Mouse (Mus musculus): ENCODE data around the gene Gm10840. TPM values are rescaled to one million over a fixed set of nuclear protein-coding genes. Genes with fewer than 3 reads are reported as not detected.

Gm10840 gene
- 5.4 to 8.3 TPM (median 7.5 TPM) in 4 replicates for total RNA-seq (2023; ENCODE audit: inconsistent age)

GRCm38 (mm10) chr11:106160841-106161721 is at the start of gene Gm10840, which contains the start of gene Limd2:
Gm10840 (plus strand) TSS chr11:106160850.
Limd2 (minus strand) TSS chr11:106160860.

GRCm38 (mm10) chr11:106202123-106202465 is 41.4 kb downstream of the Gm10840 start, which contains the start of gene Strada:
Strada (minus strand) TSS chr11:106202168.

Other genes starting within 250 kb of the Gm10840 start
- 0.54 TPM in 1 of 4 replicates, not detected in the others for gene Cyb561, start 207.5 kb upstream of the Gm10840 start, total RNA-seq (2023; ENCODE audit: inconsistent age)
- 0.22 TPM in 1 of 4 replicates, not detected in the others for gene Ace, start 192.9 kb upstream of the Gm10840 start, total RNA-seq (2023; ENCODE audit: inconsistent age)
- gene Ace3, start 166.2 kb upstream of the Gm10840 start, total RNA-seq (2023; ENCODE audit: inconsistent age): not detected in 4 replicates
- 0.19 to 0.30 TPM (median 0.21 TPM) in 3 of 4 replicates, not detected in the other for gene Kcnh6, start 152.7 kb upstream of the Gm10840 start, total RNA-seq (2023; ENCODE audit: inconsistent age)
- 72.4 to 74.5 TPM (median 73.0 TPM) in 4 replicates for gene Dcaf7, start 124.0 kb upstream of the Gm10840 start, total RNA-seq (2023; ENCODE audit: inconsistent age)
- gene Taco1, start 94.8 kb upstream of the Gm10840 start, total RNA-seq (2023; ENCODE audit: inconsistent age): 5.2 to 8.4 TPM (median 7.6 TPM) in 4 replicates
- 124 to 129 TPM (median 126 TPM) in 4 replicates for gene Map3k3, start 76.2 kb upstream of the Gm10840 start, total RNA-seq (2023; ENCODE audit: inconsistent age)
- 461 to 507 TPM (median 495 TPM) in 4 replicates for gene Limd2, start within 50 bp of the Gm10840 start, total RNA-seq (2023; ENCODE audit: inconsistent age)
- gene Strada, start 41.3 kb downstream of the Gm10840 start, total RNA-seq (2023; ENCODE audit: inconsistent age): 38.4 to 47.5 TPM (median 40.2 TPM) in 4 replicates
- 38.3 to 41.8 TPM (median 41.1 TPM) in 4 replicates for gene Ccdc47, start 55.5 kb downstream of the Gm10840 start, total RNA-seq (2023; ENCODE audit: inconsistent age)
- 65.5 to 75.6 TPM (median 66.4 TPM) in 4 replicates for gene Ddx42, start 56.1 kb downstream of the Gm10840 start, total RNA-seq (2023; ENCODE audit: inconsistent age)
- gene Ftsj3, start 95.2 kb downstream of the Gm10840 start, total RNA-seq (2023; ENCODE audit: inconsistent age): 70.2 to 79.6 TPM (median 73.7 TPM) in 4 replicates
- 53.8 to 56.1 TPM (median 55.2 TPM) in 4 replicates for gene Psmc5, start 95.3 kb downstream of the Gm10840 start, total RNA-seq (2023; ENCODE audit: inconsistent age)
- 144 to 162 TPM (median 152 TPM) in 4 replicates for gene Smarcd2, start 112.1 kb downstream of the Gm10840 start, total RNA-seq (2023; ENCODE audit: inconsistent age)
- 0.15 to 0.39 TPM (median 0.30 TPM) in 3 of 4 replicates, not detected in the other for gene Tcam1, start 115.8 kb downstream of the Gm10840 start, total RNA-seq (2023; ENCODE audit: inconsistent age)
- 8.3 to 13.3 TPM (median 9.1 TPM) in 4 replicates for gene Gh, start 141.0 kb downstream of the Gm10840 start, total RNA-seq (2023; ENCODE audit: inconsistent age)
- gene Cd79b, start 153.9 kb downstream of the Gm10840 start, total RNA-seq (2023; ENCODE audit: inconsistent age): 1,392 to 1,524 TPM (median 1,430 TPM) in 4 replicates
- gene Scn4a, start 192.4 kb downstream of the Gm10840 start, total RNA-seq (2023; ENCODE audit: inconsistent age): 19.4 to 26.9 TPM (median 20.8 TPM) in 4 replicates
- not detected in 4 replicates for gene Prr29, start 204.6 kb downstream of the Gm10840 start, total RNA-seq (2023; ENCODE audit: inconsistent age)
- 79.2 to 90.0 TPM (median 84.4 TPM) in 4 replicates for gene Icam2, start 227.2 kb downstream of the Gm10840 start, total RNA-seq (2023; ENCODE audit: inconsistent age)

Data from B cell, adult (primary cell).